Mouse (Mus musculus) cerebellum, adult 11 months (tissue): Measurements from ENCODE around the gene Socs5.

Experiments used
- DNase-seq: peaks from one replicate; pipeline ENCODE4 v3.0.0; 2022

Socs5 gene

GRCm38 (mm10) chr17:87108507-87109292 lies 1.2 kb downstream of the Socs5 start:
- DNase-seq: no peak

- DNase-seq: no peak
Measured at GRCm38 (mm10) chr17:87109504-87109903, 2.0 kb downstream of the Socs5 start.

- DNase-seq: no peak
Measured at GRCm38 (mm10) chr17:87112852-87113592, 5.5 kb downstream of the Socs5 start.

- DNase-seq: no peak
Measured at GRCm38 (mm10) chr17:87115615-87116014, 8.1 kb downstream of the Socs5 start.

GRCm38 (mm10) chr17:87118966-87119526 lies 11.6 kb downstream of the Socs5 start:
- DNase-seq: no peak

GRCm38 (mm10) chr17:87125344-87125743 lies 17.9 kb downstream of the Socs5 start:
- DNase-seq: peak; percentile 8

- DNase-seq: no peak
Measured at GRCm38 (mm10) chr17:87132258-87132657, 24.8 kb downstream of the Socs5 start.

- no peak for DNase-seq
Measured at GRCm38 (mm10) chr17:87133823-87134222, 26.3 kb downstream of the Socs5 start.

- no peak for DNase-seq
Measured at GRCm38 (mm10) chr17:87134631-87135030, 27.2 kb downstream of the Socs5 start.

GRCm38 (mm10) chr17:87135741-87136140 lies 28.3 kb downstream of the Socs5 start:
- no peak for DNase-seq

GRCm38 (mm10) chr17:87141188-87141935 lies 33.9 kb downstream of the Socs5 start:
- no peak for DNase-seq

- DNase-seq: no peak
Measured at GRCm38 (mm10) chr17:87142271-87142670, 34.8 kb downstream of the Socs5 start.

GRCm38 (mm10) chr17:87143186-87143585 lies 35.7 kb downstream of the Socs5 start:
- no peak for DNase-seq

GRCm38 (mm10) chr17:87146415-87147021 lies 39.0 kb downstream of the Socs5 start:
- no peak for DNase-seq

- DNase-seq: no peak
Measured at GRCm38 (mm10) chr17:87149762-87150161, 42.3 kb downstream of the Socs5 start.

GRCm38 (mm10) chr17:87152984-87153383 lies 45.5 kb downstream of the Socs5 start:
- no peak for DNase-seq

- DNase-seq: no peak
Measured at GRCm38 (mm10) chr17:87155664-87156063, 48.2 kb downstream of the Socs5 start.

GRCm38 (mm10) chr17:87157739-87158138 lies 50.3 kb downstream of the Socs5 start:
- no peak for DNase-seq

GRCm38 (mm10) chr17:87158597-87158996 lies 51.1 kb downstream of the Socs5 start:
- no peak for DNase-seq

- no peak for DNase-seq
Measured at GRCm38 (mm10) chr17:87160270-87160669, 52.8 kb downstream of the Socs5 start.

- DNase-seq: no peak
Measured at GRCm38 (mm10) chr17:87164312-87164922, 56.9 kb downstream of the Socs5 start.

GRCm38 (mm10) chr17:87167407-87167806 lies 59.9 kb downstream of the Socs5 start:
- DNase-seq: no peak
